Mouse (Mus musculus) midbrain, embryonic 12.5 days (tissue): ENCODE measurements around the gene Ube2r2. TPM values are rescaled to one million over a fixed set of nuclear protein-coding genes. Genes with fewer than 3 reads are reported as not detected.

ENCODE experiments used
- ATAC-seq: fragments of 200-750 bp; cut with Nextera tagmentation; 2 replicates; pipeline ENCODE4 v1.8.0; 2017; ENCODE audit warnings: low read depth, moderate TSS enrichment, moderate library complexity; ENCODE audit not compliant: low FRiP score
- H3K27ac ChIP-seq: fragments of 300-500 bp; sonication (generic); replicated peaks from 2 replicates; pipeline ENCODE4 v1.5.1; 2016; ENCODE audit warnings: mild to moderate bottlenecking
- H3K27me3 ChIP-seq: fragments of 300-500 bp; sonication (generic); 2 replicates; pipeline ENCODE4 v1.6.1; 2016; ENCODE audit warnings: mild to moderate bottlenecking
- H3K36me3 ChIP-seq: fragments of 300-500 bp; sonication (generic); 2 replicates; pipeline ENCODE4 v1.6.1; 2016
- H3K4me1 ChIP-seq: fragments of 300-500 bp; sonication (generic); 2 replicates; pipeline ENCODE4 v1.6.1; 2016
- H3K4me2 ChIP-seq: fragments of 300-500 bp; sonication (generic); replicated peaks from 2 replicates; pipeline ENCODE4 v1.6.1; 2016; ENCODE audit warnings: mild to moderate bottlenecking, moderate library complexity
- H3K4me3 ChIP-seq: fragments of 300-500 bp; sonication (generic); 2 replicates; pipeline ENCODE4 v1.5.1; 2016; ENCODE audit warnings: mild to moderate bottlenecking
- H3K9ac ChIP-seq: fragments of 300-500 bp; sonication (generic); replicated peaks from 2 replicates; pipeline ENCODE4 v1.6.1; 2016; ENCODE audit warnings: mild to moderate bottlenecking, moderate library complexity
- H3K9me3 ChIP-seq: fragments of 300-500 bp; sonication (generic); 2 replicates; pipeline ENCODE4 v1.6.1; 2016; ENCODE audit warnings: mild to moderate bottlenecking
- WGBS: fragments of 180-500 bp; shearing (Covaris S2); methylation state at CpG from one replicate; pipeline ENCODE4 v1.1.7; 2016; 5-methylcytosine and 5-hydroxymethylcytosine counted together
- polyA plus RNA-seq: library from polyadenylated mRNA; unstranded; fragments of >200 nt; fragmentation: Nextera tagmentation; extraction: Ambion mirVana; gene quantifications from 2 replicates; pipeline ENCODE4 v1.2.1, GENCODE M21; 2016

The Ube2r2 gene
- polyA plus RNA-seq, 1 experiment from 2014 or later: 97.7 TPM

DNA sequence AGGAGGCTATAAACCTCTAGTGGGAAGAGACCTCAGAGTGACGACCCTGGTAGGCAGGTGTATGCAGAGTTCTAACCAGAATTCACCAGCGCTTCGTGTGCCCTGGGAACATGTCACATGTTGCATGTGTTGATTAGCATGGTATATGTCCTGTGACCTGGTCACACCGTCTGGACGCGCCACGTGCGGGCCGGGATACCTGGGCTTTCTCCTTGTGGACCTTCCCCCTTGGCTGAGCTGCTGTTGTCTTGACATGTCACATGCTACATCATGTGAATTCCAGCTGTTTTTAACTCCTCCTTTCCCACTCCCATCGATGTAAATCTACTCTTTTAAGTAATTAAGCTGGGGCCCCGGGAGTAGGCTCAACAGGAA is 37.0 kb upstream of the Ube2r2 start:
- H3K4me3 ChIP-seq: peak overlapping the region; percentile 41
- H3K27me3 ChIP-seq: peaks cover 36% of the 10 kb centered on the region
- no peak overlapping the region for H3K27ac ChIP-seq
- H3K4me2 ChIP-seq: peak overlapping the region; percentile 90
- H3K9me3 ChIP-seq: no peaks in the 10 kb centered on the region
- ATAC-seq: no peak
- H3K9ac ChIP-seq: no peak overlapping the region
- WGBS: 23% methylated on average over 11 of the region's 11 CpGs
- H3K4me1 ChIP-seq: peaks cover 14% of the 10 kb centered on the region
- no peaks in the 10 kb centered on the region for H3K36me3 ChIP-seq

DNA sequence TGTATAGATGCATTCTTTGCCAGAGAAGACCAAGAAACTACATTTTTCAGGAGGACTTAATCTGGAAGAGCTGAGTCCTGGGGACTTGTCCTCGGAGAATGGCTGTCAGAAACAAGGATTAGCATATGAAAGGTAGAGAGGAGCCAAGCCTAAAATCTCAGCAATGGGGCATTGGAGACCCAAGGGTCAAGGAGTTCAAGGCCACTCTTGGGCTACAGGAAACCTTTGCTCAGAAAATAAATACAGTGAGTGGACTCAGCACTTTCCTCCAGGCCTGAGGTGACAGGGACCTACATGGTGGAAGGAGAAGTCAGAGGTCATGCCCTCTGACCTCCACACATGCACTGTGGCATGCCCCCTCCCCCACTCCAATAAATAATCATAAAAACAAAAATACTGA is 34.6 kb upstream of the Ube2r2 start:
- H3K4me1 ChIP-seq: peaks cover 14% of the 10 kb centered on the region
- WGBS: 17% methylated on average over 1 of the region's 1 CpGs
- H3K4me2 ChIP-seq: no peak overlapping the region
- ATAC-seq: no peak
- no peak overlapping the region for H3K9ac ChIP-seq
- H3K9me3 ChIP-seq: no peaks in the 10 kb centered on the region
- no peak overlapping the region for H3K4me3 ChIP-seq
- no peaks in the 10 kb centered on the region for H3K36me3 ChIP-seq
- H3K27me3 ChIP-seq: peaks cover 32% of the 10 kb centered on the region
- no peak overlapping the region for H3K27ac ChIP-seq

DNA sequence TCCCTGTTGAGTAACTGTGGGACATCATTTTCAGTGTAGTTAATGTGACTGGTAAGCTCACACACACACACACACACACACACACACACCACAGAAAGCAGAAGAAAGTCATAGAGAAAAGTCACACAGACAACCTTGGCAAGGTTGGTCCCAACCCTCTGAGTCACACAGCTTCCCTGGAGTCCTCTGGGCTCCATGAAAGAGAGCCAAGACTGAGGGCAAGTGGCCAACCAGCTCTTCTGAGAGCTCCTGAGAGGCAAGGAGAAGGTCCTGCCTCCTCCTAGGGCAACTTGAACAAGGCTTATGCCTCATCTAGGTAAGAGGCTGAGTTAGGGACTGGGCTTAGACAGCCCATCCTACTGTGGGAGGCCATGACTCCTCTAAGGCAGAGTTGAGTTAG is 32.6 kb upstream of the Ube2r2 start:
- Histone ChIP-seq H3K36me3 (no peaks in the 10 kb centered on the region), H3K27ac (no peak overlapping the region), H3K9ac (no peak overlapping the region), H3K4me3 (no peak overlapping the region), H3K27me3 (peaks cover 13% of the 10 kb centered on the region), H3K9me3 (no peaks in the 10 kb centered on the region), H3K4me1 (peaks cover 10% of the 10 kb centered on the region), H3K4me2 (no peak overlapping the region)
- no peak for ATAC-seq

DNA sequence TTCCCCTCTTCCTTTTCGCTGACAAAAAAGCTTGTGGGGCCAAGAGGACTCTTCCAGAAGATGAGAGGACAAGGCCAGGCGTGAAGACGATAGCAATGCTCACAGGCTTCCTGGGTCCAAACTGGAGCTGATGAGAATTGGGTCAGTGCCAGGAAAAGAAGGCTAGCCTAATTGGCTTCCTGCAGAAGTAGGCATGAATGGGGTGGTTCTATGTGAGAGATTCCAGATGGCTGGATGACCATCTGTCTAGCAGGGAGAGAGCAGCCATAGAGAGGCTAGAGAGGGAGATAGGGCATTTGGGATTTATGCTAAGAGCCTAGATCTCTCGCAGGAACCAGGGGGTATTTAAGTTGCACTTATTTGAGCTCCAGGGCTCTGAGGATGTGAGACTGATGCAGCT is 28.1 kb upstream of the Ube2r2 start:
- no peak overlapping the region for H3K4me2 ChIP-seq
- no peak overlapping the region for H3K9ac ChIP-seq
- H3K27me3 ChIP-seq: no peaks in the 10 kb centered on the region
- 77% methylated on average over 4 of the region's 4 CpGs for WGBS
- no peaks in the 10 kb centered on the region for H3K9me3 ChIP-seq
- H3K4me3 ChIP-seq: no peak overlapping the region
- no peaks in the 10 kb centered on the region for H3K36me3 ChIP-seq
- H3K27ac ChIP-seq: no peak overlapping the region
- H3K4me1 ChIP-seq: no peaks in the 10 kb centered on the region
- ATAC-seq: no peak

DNA sequence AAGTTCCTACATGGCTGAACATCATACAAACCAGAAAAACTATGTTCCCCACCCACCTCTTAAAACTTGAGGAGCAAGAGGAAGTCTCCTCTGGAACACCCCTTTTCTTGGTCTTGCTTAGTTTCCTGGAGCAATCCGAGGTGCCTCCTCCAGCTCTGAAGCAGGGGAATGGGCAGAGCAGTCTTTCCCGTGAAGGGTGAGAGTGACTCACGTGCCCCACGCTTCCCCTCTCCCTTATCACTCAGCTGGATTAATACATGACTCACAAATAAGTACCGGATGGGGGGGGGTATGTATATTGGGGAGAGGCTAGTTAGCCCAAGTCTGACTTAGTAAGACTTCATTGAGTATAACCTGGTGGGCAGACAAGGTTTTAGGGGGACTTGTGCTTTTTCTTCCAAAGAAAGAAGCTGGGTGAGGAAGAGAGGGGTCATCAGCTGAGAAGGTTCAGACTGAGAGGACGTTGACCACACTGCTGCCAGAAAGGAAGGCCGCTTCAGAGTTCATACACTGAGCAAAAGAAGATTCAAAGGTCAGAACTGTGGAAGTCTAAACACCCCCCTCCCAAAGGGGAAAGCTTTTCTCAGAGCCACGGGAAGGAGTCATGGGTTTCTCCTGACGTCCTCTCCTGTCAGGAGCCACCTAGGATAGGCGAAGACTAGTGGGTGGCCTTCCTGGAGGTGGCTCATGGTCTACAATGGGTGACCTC is 26.7 kb upstream of the Ube2r2 start:
- no peaks in the 10 kb centered on the region for H3K4me1 ChIP-seq
- H3K27me3 ChIP-seq: no peaks in the 10 kb centered on the region
- H3K27ac ChIP-seq: no peak overlapping the region
- ATAC-seq: no peak
- 86% methylated on average over 10 of the region's 10 CpGs for WGBS
- H3K4me3 ChIP-seq: no peak overlapping the region
- no peak overlapping the region for H3K9ac ChIP-seq
- H3K4me2 ChIP-seq: no peak overlapping the region
- no peaks in the 10 kb centered on the region for H3K9me3 ChIP-seq
- H3K36me3 ChIP-seq: peaks cover 3% of the 10 kb centered on the region

DNA sequence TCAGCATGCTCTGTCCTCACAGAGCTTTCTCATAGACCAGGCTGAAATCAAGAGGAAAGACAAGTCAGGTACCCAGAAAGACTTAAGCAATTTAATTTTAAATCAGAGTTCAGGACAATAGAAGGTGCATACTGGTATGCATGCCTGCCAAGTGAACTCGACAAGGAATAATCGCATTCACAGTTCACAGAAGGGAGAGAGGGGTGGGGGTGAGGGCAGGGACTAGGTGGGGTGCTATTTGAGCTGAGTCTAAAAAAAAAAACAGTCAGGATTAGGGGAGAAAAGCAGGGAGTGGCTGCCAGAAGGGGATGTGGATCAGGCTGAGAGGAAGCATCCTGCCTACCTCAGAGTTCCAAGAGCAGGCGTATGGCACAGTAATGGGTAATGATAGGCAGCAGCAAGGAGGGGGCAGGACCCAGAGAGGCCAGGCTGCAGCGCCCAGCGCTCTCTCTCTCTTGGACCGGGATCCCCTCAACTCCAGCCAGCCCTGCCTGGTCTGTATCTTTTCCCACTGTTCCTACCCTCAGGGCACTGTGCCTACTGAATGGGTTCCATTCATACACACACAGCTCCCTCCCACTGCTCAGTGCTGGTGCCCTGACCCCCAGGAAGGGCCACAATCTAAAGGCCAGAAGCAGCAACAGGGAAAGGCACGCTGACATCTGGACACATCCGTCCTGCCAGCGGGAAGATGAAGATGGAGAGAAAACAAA is 21.0 kb upstream of the Ube2r2 start:
- no peak overlapping the region for H3K4me2 ChIP-seq
- no peak overlapping the region for H3K9ac ChIP-seq
- no peak overlapping the region for H3K27ac ChIP-seq
- ATAC-seq: no peak
- H3K4me1 ChIP-seq: no peaks in the 10 kb centered on the region
- no peaks in the 10 kb centered on the region for H3K27me3 ChIP-seq
- H3K36me3 ChIP-seq: peaks cover 58% of the 10 kb centered on the region
- WGBS: 84% methylated on average over 6 of the region's 9 CpGs
- no peaks in the 10 kb centered on the region for H3K9me3 ChIP-seq
- H3K4me3 ChIP-seq: no peak overlapping the region

DNA sequence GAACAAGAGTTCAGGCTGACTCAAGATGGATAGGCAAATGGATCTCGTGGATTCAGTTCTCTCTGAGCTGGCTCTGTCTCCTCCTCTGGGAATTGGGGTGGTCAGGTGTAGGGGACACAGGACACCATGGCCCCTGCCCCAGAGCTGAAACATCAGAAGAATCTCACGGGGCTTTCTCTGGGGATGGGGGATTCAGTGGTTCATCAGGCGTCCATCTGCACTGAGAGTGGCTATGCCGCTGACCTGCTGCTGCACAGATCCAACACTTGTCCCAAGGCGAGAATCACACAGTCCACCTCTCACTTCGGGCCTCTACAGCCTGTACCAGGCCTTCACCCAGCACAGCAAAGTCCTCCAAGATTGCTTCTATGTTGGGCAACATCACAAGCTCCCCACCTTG is 20.5 kb upstream of the Ube2r2 start:
- WGBS: 89% methylated on average over 6 of the region's 6 CpGs
- Histone ChIP-seq H3K4me1 (no peaks in the 10 kb centered on the region), H3K4me2 (no peak overlapping the region), H3K9ac (no peak overlapping the region), H3K36me3 (peaks cover 63% of the 10 kb centered on the region), H3K27ac (no peak overlapping the region), H3K4me3 (no peak overlapping the region), H3K27me3 (no peaks in the 10 kb centered on the region), H3K9me3 (no peaks in the 10 kb centered on the region)
- no peak for ATAC-seq

DNA sequence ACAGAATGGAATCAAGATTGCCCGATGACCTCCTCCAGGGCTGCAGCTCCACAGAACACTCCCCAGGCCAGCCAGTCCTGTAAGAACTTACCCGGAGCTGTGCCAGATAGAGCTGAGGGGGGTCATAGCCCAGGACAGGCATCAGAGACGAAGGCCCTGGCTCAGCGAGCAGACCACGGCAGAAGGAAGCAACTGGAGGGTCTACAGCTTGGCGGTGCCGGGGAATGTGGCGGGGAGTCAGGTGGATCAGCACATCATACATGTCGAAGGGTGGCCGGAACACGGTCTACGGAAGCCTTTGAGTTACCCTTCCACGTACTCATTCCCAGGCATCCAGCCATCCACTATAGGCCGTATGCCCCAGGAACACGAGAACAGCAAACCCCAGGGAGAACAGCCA is 19.8 kb upstream of the Ube2r2 start:
- WGBS: 96% methylated on average over 15 of the region's 15 CpGs
- Histone ChIP-seq H3K4me3 (no peak overlapping the region), H3K4me1 (no peaks in the 10 kb centered on the region), H3K36me3 (peaks cover 71% of the 10 kb centered on the region), H3K9me3 (no peaks in the 10 kb centered on the region), H3K27me3 (no peaks in the 10 kb centered on the region), H3K27ac (no peak overlapping the region), H3K4me2 (no peak overlapping the region), H3K9ac (no peak overlapping the region)
- no peak for ATAC-seq

DNA sequence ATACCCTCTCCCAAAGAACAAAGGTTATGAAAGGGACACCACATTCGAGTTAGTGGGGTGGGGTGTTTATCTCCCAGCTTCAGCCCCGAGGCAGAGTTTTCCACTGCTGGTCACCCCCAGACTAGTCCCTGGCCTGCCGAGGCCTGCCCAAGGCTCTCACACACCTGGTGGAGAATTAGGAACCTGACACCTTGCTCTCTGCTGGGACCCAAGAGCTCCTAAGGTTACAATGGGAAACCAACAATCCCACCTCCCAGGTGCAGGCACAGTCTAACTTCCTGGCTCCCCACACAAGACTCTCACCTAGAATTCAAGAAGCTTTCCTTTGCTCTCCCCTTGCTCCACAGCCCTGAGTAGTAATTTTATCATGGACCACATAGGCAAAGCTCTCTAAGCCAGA is 18.7 kb upstream of the Ube2r2 start:
- WGBS: 90% methylated on average over 3 of the region's 3 CpGs
- no peak for ATAC-seq
- H3K27me3 ChIP-seq: no peaks in the 10 kb centered on the region
- H3K36me3 ChIP-seq: peaks cover 81% of the 10 kb centered on the region
- no peaks in the 10 kb centered on the region for H3K9me3 ChIP-seq
- no peak overlapping the region for H3K4me3 ChIP-seq
- no peak overlapping the region for H3K27ac ChIP-seq
- H3K9ac ChIP-seq: no peak overlapping the region
- H3K4me1 ChIP-seq: no peaks in the 10 kb centered on the region
- H3K4me2 ChIP-seq: no peak overlapping the region

DNA sequence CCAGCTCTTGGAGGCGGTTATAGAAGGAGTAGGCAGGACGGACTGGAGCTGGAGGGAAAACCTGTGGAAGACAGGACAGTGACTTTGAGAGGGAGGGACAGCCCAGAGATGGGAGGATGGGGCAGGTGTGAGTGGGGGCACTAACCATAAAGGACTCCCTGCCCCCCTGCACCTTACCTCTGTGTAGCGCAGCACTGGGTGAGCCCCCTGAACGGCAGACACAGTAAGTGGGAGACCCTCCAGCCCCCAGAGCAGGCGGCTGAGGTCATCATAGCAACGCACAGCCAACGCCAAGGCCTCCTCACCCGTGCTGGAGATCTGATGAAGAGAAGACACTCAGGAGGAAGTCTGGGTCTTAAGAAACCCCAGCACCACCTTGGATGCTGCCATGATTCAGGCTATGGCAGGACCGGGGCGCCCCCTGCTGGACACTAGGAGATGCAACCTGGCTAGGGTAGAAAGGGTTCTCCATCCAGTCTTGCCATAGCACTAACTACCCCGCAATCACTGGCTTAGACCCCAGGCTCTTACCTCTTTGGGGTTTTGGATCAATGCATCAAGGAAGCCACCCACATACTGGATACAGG is 16.7 kb upstream of the Ube2r2 start:
- peaks cover 84% of the 10 kb centered on the region for H3K36me3 ChIP-seq
- ATAC-seq: peak; percentile 50
- no peak overlapping the region for H3K4me2 ChIP-seq
- H3K27ac ChIP-seq: no peak overlapping the region
- no peak overlapping the region for H3K4me3 ChIP-seq
- peaks cover 12% of the 10 kb centered on the region for H3K4me1 ChIP-seq
- H3K9ac ChIP-seq: no peak overlapping the region
- H3K27me3 ChIP-seq: no peaks in the 10 kb centered on the region
- WGBS: 73% methylated on average over 11 of the region's 11 CpGs
- no peaks in the 10 kb centered on the region for H3K9me3 ChIP-seq

DNA sequence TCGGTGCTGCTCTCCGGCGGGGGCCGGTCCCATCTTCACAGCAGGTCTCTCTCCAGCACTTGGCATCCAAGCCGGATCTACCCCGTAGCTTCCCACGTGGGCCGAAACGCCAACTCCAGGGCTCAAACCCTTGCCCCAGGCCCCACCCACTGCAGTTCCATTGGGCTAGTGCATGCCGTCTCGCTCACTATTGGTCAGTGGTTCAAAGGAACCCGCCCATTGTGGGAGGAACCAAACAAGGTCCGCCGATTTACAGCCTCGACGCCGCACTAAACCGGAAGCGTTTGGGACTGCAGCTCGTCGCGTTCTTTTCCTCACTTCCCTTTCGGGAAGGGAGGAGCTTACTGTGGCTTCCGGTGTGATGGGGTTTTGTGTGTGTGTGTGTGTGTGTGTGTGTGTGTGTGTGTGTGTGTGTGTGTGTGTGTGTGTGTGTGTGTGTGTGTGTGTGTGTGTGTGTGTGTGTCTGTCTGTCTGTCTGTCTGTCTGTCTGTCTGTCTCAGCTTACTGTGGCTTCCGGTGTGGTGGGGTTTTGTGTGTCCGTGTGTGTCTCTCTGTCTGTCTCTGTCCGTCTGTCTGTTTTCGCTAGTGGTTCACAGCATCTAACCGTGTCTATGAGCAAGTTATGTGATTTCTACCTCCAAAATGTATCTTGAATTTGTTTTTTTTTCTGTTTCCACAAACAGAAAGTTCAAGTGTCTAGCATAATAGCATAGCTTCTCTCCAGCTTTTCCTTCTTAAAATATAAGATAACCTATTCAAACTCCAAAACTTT is 11.2 kb upstream of the Ube2r2 start, which contains the start of gene Nol6:
TSS of gene Nol6 (minus strand) at position 276 of the 772 bp plus-strand sequence.
- peaks cover 30% of the 10 kb centered on the region for H3K36me3 ChIP-seq
- peak; percentile 100 for ATAC-seq
- no peaks in the 10 kb centered on the region for H3K9me3 ChIP-seq
- peaks cover 12% of the 10 kb centered on the region for H3K4me1 ChIP-seq
- H3K27ac ChIP-seq: no peak within 1 kb of the TSS
- peak within 1 kb of the TSS; percentile 69 for H3K4me3 ChIP-seq
- H3K27me3 ChIP-seq: peaks cover 4% of the 10 kb centered on the region; the same call in 1 of the 2 replicates
- H3K9ac ChIP-seq: peak within 1 kb of the TSS; percentile 55
- H3K4me2 ChIP-seq: peak within 1 kb of the TSS; percentile 73
- WGBS: 2% methylated on average over 29 of the region's 29 CpGs

DNA sequence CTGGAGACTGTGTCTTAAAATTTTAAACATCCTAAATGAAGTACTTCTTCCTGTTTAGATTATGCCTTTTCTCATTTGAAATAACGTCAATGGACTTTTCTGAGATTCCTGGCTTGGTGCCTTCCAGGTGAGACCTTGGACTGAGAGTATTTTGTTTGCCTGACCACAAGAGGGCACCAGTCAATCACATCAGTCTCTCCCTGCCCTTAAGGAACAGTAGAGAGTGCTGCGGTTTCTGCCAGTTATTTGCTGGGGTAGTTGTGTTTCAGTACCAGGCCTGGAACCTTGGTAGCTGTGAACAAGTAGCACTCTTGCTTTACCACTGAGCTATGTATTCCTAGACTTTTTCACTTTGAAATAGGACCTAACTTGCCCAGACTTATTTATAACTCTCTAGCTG is 6.1 kb upstream of the Ube2r2 start:
- no peak overlapping the region for H3K4me2 ChIP-seq
- peaks cover 4% of the 10 kb centered on the region; the same call in 1 of the 2 replicates for H3K27me3 ChIP-seq
- no peak overlapping the region for H3K4me3 ChIP-seq
- H3K9ac ChIP-seq: no peak overlapping the region
- H3K9me3 ChIP-seq: no peaks in the 10 kb centered on the region
- no peaks in the 10 kb centered on the region for H3K36me3 ChIP-seq
- ATAC-seq: no peak
- WGBS: 13% methylated on average over 2 of the region's 2 CpGs
- no peaks in the 10 kb centered on the region for H3K4me1 ChIP-seq
- H3K27ac ChIP-seq: no peak overlapping the region
